Mouse (Mus musculus): Measurements from ENCODE around the gene Pitx2.

GRCm38 (mm10) chr3:129200501-129200890, 818 bp downstream of the Pitx2 start:
- TF ChIP-seq CTCF (IDR thresholded peaks at IDR 0.05; ENCODE audit: low read depth) (no peak), EP300 (IDR thresholded peaks at IDR 0.05; ENCODE audit: low read depth) (no peak)

Data from liver, postnatal 0 days (tissue).